Mouse (Mus musculus) CD8-positive naive resting alpha-beta T cell, adult 2 months (primary cell): ENCODE results near the gene Lrch3.
"Not testable (repeated sequence)": the region's sequence is repeated elsewhere in the genome, so short reads cannot be mapped to it uniquely, and the experiment has no call there.

Source experiments
- DNase-seq, 2 experiments: peaks; one replicate each; pipeline ENCODE4 v3.0.0; 2022; ENCODE audit warnings: low read depth in 2 of 2, low spot score in 2 of 2

Gene Lrch3

DNA sequence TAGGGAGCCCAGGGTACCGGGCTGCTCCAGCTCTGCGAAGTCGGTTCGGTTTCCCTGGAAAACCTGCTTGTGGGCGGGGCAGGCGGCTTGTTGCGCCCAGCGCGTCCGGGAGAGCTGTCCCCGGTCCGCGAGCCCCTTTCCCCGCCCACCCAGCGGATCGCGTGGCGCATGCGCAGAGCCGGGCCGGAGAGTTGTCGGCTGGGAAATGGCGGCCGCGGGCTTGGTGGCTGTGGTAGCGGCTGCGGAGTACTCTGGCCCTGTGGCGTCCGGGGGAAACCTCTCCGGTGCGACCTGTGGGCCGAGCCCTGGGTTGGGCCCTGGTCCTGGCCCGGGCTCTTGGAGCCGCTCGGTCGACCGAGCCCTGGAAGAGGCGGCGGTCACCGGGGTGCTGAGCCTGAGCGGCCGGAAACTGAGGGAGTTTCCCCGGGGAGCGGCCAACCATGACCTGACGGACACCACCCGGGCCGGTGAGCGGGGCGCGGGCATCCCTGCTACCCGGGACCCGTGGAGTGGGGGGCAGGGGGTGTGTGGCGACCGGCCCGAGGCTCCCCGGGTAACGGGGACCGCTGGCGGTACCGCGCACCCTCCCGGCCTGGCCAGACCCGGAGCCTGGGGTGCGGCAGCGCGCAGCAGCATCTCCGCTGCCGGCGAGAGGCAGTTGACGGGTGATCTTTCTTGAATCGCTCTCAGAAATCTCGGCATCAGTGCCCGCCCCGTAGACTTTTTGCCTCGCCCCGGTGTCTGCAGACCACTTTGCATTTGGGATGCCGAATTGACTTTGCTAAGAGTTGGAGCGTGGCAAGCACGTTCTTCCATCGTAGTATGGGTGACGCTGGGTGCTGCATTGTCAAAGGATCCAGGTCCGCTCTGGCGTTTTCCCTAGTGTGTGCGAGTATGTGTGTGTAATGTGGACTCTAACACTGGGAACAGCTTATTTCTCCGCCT lies at the start of gene Lrch3:
Gene Lrch3 (plus strand): TSS at position 164 of the 945 bp plus-strand sequence.
- DNase-seq, result peak; percentile 89 to 92

DNA sequence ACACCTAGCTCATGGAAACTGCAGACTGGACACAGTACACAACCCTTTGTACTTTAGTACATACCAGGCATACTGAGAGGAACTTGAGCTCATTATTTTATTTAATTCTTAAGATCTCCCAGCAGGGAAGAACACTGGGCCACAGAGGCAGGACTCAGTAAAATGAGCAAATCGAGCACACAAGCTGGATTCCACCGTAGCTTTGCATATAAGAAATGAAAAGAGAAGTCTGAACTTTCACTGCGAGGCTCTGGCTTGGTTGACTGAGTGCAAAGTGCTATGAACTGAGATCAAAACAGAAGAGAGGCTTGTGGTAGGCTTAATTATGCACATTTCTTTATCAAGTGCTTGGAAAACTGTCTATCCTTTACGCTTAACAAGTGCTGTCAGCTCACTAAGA lies 48.5 kb upstream of the Lrch3 start:
- DNase-seq, result no peak

DNA sequence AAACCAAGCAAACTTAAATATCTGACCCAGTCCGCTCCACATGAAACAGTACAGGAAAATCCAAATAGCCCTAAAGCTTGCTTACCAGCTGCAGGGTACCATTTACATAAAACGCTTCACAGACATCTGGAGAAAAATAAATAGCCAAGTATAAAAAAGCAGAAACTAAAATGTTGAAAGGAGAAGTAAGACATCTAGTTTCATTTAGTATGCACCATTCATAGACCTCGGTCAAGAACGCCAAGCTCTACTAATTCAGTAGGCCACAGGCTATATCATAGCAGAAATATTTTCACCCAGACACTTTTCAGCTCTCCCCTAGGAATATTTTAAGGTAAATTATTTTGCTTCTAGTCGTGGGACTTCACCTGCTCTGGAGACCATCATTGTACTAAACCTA lies 47.2 kb upstream of the Lrch3 start:
- no peak for DNase-seq

DNA sequence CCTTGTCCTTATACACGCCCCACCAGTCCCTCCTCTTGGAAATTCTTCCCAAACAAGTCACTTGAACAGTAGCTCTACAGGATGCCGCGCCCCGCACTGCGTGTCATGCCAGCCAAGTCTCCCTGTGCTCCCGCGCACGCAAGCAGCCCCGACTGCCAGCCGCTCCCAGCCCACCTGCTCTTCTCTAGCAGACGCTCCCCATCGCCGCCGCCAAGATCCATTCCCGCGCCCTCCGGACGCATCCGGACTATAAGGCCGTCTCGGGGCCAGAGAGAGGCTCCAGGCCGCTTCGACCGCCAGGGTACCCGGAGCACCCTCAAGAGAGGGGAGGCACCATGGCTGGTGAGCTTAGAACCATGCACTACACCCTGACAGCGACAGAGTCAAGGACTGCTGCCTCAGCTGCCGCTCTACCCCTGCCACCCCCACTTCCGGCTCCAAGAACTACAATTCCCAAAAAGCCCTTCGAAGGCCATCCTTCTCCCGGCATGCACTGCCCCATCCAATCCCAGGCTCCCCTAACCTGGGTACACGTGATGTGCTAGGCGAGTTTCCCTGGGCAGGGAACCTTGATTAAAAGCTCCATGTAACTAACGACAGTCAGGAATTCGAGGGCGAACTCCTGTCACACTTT lies 45.9 kb upstream of the Lrch3 start:
- peak; percentile 88 to 93 for DNase-seq

DNA sequence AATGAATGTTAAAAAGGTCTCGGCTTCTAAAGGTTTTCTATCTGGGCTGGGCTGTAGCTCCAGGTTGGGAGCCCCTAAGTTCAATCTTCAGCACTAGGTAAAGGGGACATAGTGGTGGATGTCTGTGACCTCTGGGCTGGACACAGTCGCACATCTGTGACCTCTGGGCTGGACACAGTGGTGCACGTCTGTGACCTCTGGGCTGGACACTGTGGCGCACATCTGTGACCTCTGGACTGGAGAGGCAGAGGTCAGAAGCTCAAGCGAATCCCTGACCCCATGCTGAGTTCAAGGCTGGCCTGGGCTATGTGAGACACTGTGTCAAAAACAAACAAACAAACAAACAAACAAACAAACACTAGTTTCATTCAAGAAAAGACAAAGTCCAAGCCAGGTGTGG lies 43.7 kb upstream of the Lrch3 start:
- no peak for DNase-seq

DNA sequence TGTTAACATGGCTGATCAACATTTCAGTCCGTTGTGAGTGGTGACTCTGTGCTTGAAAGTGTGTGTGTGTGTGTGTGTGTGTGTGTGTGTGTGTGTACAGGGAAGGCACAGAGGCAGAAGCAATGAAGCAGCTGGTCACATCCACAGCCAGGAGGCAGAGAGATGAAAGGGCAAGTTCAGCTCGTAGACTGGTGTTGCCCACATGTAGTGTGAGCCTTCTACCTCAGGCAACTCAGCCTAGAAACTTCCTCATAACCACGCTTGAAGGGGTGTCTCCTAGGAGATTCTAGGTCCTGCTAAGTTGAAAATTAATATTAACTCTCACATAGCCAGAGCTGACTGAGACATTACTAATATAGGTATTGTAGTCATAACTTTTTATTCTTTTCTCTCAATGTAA lies 40.5 kb upstream of the Lrch3 start:
- no peak for DNase-seq

DNA sequence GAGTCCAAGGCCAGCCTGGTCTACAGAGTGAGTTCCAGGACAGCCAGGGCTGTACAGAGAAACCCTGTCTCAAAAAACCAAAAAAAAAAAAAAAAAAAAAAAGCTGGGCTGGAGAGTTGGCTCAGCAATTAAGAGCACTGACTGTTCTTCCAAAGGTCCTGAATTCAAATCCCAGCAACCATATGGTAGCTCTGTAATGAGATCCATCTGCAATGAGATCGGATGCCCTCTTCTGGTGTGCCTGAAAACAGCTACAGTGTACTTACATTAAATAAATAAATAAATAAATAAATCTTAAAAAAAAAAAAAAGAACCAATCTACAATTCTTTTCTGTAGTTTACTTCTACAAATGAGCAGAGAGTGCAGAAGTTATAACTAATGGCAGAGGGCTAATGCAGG lies 38.6 kb upstream of the Lrch3 start:
- not testable (repeated sequence) for DNase-seq

DNA sequence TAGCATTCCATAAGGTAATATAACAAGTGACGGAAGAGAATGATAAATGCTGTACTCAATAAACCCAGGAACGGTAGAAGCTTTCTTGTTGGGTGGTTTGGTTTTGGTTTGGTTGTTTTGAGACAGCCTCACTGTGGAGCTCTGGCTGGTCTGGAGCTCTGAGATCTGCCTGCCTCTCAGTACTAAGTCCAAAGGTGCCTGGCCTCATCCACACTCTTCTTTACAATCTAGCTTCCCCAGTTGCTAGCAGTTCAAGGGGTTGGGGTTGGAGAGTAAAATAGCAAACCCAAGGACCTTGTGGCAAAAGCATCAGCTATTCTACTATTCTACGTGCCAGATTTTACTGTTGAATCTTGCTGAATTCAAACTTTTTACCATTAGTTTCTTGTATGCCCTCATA lies 38.1 kb upstream of the Lrch3 start:
- DNase-seq, result no peak

DNA sequence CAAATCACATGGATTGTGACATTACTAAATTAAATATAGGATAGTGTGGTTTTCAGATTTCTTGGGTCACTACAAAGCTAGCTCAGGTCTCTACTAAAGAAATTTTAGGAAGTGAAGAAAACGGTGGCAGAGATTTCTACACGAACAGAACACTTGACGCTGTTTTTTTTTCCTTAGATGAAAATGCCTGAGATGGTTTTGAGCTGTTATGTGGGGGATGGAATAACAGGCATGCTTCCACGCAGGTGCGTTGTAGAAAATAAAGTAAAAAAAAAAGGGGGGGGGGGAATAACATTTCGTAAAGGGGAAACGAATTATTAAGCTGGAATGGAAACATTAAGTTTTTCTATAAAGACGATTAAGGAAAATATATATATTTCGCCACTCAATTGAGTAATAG lies 37.1 kb upstream of the Lrch3 start:
- no peak for DNase-seq

DNA sequence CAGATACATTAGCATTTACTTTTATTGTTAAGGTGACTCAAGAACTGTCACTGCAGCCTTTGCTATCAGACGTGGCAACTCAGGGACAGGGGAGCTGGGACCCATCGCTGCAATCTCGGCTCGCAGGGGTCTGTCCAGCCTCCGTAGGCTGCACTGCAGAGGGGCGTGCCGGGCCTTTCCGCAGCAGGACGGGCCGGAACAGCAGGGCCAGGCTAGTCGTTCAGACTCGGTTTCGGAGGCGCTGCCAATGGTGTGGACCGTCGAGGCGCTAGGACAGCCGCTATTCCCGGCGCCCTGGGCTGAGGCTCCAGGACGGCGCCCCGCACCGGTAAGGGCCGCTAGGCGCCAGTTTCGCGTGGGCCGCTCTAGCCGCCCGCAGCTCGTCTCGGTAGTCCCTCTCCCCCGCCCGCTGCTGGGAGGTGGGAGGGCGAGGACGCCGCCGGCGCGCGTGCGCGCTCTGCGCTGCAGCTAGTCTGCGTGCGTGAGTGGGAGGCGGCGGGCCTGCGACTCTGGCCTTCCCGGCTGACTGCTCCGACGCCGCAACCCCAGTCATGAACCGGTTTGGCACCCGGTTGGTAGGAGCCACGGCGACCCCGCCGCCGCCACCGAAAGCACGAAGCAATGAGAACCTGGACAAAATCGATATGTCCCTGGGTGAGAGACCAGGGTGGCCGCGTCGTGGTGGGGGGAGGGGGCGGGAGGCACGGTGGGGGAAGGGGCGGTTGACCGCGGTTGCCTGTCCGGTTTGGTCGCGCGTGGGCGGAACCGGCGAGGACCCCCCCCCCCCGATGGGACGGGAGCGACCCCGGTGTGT lies 36.4 kb upstream of the Lrch3 start, which contains the start of the genes Fyttd1 and Rubcn:
Gene Fyttd1 (plus strand): TSS at position 158 of the 814 bp plus-strand sequence.
Gene Rubcn (minus strand): TSS at position 424 of the 814 bp plus-strand sequence.
- DNase-seq, result peak; percentile 95 to 97

DNA sequence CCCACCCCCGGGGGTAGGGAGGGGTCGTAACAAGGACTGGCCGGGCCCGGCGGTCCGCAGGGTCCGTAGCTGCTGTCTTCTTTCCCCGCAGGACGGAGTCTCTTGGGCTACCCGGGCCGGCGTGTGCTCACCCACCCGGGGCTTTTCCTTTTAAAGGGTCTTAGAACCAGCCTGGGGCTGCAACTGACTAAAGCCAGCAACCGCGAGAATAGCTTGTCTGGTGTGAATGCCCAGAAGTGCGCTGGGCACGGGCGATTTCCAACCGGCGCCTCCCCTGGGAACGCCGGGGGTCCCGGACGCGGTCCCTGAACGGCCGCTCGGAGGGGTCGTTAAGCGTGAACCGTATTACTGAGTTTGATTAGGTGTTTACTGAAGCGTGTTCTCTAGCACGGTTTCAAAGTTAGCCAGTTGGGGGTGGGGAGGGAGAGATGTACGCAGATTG lies 35.7 kb upstream of the Lrch3 start:
- peak in 1 of 2 experiments; percentile 15 for DNase-seq

DNA sequence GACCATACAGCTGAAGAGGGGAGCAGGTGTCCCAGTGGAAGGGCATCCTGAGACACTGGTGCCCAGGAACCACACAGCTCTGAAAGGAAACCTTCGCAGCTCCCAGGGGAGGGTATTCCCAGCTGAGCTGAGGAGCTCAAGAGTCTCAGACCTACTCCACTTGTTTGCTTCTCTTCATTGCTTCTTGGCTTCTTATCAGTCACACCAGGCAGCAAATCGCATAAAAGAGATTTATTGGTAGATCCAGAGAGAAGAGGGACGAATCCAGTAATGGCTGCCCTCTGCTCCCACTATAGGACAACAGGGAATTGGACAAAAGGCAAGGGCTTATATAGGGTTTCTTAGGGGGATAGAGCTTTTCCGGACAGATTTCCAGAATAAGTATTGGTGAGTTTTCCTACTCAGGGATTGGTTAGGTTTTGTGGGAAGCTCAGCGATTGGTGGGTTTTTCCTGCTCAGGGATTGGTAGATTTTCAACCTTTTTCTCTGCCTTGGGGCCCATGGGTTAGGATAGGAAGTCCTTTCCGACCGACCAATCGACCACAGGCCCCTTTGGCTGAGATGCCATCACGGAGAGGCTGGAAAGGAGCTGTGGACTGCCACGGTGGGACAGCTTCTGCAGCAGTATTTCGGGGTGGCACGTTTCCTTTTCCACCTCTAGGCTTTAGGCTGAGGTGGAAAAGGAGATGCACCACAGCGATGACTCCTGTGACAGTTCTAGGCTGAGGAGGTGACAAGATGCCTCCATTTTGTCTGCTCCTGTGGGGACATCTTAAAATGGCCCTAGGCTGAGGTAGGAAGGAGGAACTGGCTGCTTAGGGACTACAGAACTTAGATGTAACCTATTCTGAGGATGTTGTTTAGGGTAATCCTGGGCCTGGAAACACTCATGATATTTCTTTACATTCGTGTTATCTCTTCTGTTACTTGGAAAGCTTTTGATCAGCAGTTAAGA lies 34.7 kb upstream of the Lrch3 start:
- DNase-seq, result no peak

DNA sequence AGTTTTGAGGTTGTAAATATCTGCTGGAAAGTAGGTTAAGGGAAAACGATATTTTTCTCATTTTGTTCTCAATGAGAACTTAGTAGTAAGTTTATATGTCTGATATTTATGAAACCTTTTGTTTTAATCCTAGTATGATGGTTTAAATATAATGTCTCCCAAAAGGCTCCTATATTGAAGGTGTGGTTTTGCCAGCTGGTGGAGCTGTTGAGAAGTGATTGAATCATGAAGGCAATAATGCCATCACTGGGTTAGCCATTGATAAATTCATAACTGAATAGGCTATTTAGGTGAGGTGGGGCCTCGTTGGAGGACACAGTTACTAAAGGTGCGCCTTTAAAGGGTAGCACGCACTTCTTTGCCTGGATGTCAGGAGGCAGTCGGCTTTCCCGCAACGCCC lies 32.4 kb upstream of the Lrch3 start:
- no peak for DNase-seq

DNA sequence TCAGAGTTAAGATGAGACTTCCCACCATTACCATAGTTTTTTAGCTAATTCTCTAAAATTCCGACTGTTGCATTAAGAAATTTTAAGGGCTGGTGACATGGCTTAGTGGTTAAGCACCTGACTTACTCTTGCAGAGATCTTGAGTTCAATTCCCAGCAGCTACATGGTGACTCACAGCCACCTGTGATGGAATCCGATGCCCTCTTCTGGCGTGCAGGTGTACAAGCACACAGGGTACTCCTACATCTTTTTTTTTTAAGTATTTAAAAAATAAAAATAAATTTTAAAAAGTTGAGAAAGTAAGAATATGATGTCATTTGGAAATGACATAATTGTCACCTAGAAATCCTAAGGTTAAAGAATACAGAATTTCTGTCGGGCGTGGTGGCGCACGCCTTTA lies 25.9 kb upstream of the Lrch3 start:
- DNase-seq, result no peak

DNA sequence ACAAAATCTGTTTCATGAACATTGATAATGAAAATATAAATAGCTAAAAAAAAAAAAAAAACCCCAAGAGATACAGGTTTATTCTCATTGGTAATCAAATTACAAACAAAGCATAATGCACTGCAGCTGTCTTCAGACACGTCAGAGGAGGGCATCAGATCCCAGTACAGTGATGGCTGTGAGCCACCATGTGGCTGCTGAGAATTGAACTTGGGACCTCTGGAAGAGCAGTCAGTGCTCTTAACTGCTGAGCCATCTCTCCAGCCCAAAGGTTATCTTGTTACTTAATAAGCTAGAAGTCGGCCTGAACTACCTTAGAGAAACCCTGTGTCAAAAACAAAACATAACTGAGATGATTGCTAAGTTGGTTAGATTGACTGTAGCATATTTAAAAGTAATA lies 24.0 kb upstream of the Lrch3 start:
- DNase-seq, result no peak

DNA sequence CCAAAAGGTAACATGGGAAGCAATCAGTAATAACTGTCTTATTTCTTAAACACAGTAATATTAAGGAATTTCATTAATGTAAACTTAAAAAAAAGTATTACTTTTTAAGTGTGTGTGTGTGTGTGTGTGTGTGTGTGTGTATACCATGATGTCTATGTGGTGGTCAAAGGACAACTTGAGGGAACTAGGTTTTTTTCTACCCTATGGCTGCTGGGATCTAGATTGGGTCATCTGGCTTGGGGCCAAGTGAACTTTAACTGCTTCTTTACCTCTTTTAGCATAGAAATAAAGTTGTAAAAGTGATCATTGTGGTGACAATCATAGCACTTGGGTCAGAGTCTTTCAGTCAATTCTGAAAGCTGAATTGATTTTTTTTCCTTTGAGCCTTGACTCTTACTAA lies 17.8 kb upstream of the Lrch3 start:
- DNase-seq, result no peak

DNA sequence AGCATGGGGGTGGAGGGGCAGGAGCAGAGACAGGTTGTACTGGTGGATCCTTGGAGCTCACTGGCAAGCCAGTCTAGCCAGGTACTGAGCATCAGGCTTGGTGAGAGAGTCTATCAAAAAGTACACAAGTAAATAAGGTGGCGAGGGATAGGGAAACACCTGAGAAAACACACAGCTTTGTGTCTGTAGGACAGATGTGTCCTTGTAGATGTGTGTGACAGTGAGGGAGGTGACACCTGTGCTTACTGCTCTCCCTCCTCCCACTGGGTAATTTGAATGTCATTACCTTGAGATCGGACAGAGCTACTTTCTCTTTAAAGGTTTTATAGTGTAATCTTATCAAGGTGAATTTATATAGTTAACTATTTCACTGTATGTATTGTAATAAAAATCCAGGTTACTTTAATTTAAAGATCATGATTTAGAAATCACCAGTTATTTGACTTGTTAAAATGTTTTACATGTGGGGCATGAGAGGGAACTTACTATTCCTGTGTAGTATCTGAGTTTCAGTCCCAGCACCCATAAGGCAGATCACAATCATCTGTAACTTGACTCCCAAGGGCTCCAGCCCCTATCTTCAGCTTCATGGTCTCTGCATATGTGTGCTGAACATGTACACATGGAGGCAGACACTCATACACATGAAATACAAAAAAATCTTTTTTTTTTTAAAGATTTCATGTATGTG lies 12.4 kb upstream of the Lrch3 start:
- no peak for DNase-seq

DNA sequence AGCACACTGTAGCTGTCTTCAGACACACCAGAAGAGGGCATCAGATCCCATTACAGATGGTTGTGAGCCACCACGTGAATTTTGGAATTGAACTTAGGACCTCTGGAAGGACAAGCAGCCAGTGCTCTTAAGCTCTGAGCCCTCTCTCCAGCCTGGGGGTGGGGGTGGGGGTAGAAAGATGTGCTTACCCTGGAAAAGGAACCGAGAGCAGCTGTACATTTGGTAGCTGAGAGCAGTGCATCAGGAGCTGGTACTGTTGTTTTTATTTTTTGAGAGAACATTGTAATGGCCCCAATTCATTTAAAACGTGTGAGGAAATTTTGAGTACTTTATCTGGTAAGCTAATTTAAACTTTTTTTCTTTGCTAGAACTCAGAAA lies 11.9 kb upstream of the Lrch3 start:
- DNase-seq, result no peak

DNA sequence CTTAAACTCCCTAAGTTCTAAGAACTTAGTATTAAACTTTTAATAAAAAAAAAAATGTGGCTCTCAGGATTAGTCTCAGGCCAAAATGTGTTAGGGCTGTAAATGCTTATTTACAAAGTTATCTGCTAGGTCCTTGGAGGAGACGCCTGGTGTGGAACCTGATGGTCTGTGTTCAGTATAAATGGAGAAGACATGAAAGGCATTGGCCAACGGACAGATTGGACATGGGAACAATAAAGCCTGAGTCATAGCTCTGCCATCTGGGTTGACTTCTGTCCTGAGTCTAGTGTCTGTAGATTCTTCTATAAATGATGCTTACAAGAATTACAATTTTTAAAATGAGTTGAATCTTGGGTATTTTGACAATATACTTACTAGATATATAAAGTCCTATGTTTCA lies 7.7 kb upstream of the Lrch3 start:
- no peak for DNase-seq

DNA sequence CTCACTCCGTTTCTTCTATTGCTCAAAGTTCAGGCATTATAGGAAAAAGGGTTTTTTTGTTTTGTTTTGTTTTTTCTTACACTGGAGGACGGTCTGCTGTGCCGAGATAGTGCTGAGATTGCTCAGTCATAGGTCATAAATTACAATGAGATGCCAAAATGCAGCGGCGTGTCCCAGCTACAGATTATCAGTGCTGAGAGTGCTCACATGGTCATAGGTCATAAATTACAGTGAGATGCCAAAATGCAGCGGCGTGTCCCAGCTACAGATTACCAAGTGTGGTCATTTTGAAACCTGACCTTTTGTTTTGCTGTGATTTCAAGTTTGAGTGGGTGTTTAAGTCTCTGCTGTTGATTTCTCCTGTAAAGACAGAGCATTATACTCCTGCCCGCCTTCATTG lies 7.2 kb upstream of the Lrch3 start:
- no peak for DNase-seq
